Mouse (Mus musculus) MEL (cell line): ENCODE results near the gene Gm28047.

Experiments
- CHD2 ChIP-seq: IDR thresholded peaks from 2 replicates; pipeline ENCODE4 v1.6.1; 2011; ENCODE audit warnings: low read length, improper control_type of control experiment
- CTCF ChIP-seq, 3 experiments: IDR thresholded peaks in 2 of 3; conservative IDR thresholded peaks in 1 of 3; 2 replicates each; pipeline ENCODE4 v1.5.1; 2011 to 2012; ENCODE audit warnings: low read length in 3 of 3, low read depth in 2 of 3, mild to moderate bottlenecking in 2 of 3, improper control_type of control experiment in 1 of 3, inconsistent platforms in 1 of 3, mixed read lengths in 1 of 3, moderate library complexity in 1 of 3; ENCODE audit not compliant: control insufficient read depth in 1 of 3, insufficient read depth in 1 of 3, poor library complexity in 1 of 3, severe bottlenecking in 1 of 3
- GABPA ChIP-seq: IDR thresholded peaks from 2 replicates; pipeline ENCODE4 v1.6.1; 2012; ENCODE audit warnings: low read depth, mild to moderate bottlenecking, inconsistent platforms, low read length, improper control_type of control experiment, moderate library complexity
- SIN3A ChIP-seq: IDR thresholded peaks from 2 replicates; pipeline ENCODE4 v1.6.1; 2012; ENCODE audit warnings: low read length, improper control_type of control experiment, inconsistent platforms
- SMC3 ChIP-seq: IDR thresholded peaks from 2 replicates; pipeline ENCODE4 v1.6.1; 2011; ENCODE audit warnings: low read depth, low read length, improper control_type of control experiment
- USF2 ChIP-seq, 2 experiments: IDR thresholded peaks; 2 replicates each; pipeline ENCODE4 v1.6.1; 2011 to 2012; ENCODE audit warnings: improper control_type of control experiment in 2 of 2, low read length in 2 of 2, borderline replicate concordance in 1 of 2, inconsistent platforms in 1 of 2, low read depth in 1 of 2, mild to moderate bottlenecking in 1 of 2; ENCODE audit not compliant: insufficient read depth in 1 of 2

GRCm38 (mm10) chr15:102624970-102625686 is at the start of gene Gm28047, which contains the start of gene Atf7:
- TF ChIP-seq GABPA = no peak
- TF ChIP-seq SIN3A = peak; percentile 98
- no peak for TF ChIP-seq CTCF (IDR thresholded peaks at IDR 0.05 in 2 of 3, conservative IDR thresholded peaks at IDR 0.05 in 1 of 3; ENCODE audit: control insufficient read depth in 1 of 3, insufficient read depth in 1 of 3, low read depth in 2 of 3, low read length in 3 of 3, poor library complexity in 1 of 3, severe bottlenecking in 1 of 3)
- TF ChIP-seq SMC3 = no peak
- peak; percentile 97 for TF ChIP-seq CHD2
- no peak for TF ChIP-seq USF2 (IDR thresholded peaks at IDR 0.05; ENCODE audit: borderline replicate concordance in 1 of 2, insufficient read depth in 1 of 2, low read depth in 1 of 2, low read length in 2 of 2)
